Comparison of ENCODE assay signal across 9 mouse cellular contexts in the genomic region with DNA sequence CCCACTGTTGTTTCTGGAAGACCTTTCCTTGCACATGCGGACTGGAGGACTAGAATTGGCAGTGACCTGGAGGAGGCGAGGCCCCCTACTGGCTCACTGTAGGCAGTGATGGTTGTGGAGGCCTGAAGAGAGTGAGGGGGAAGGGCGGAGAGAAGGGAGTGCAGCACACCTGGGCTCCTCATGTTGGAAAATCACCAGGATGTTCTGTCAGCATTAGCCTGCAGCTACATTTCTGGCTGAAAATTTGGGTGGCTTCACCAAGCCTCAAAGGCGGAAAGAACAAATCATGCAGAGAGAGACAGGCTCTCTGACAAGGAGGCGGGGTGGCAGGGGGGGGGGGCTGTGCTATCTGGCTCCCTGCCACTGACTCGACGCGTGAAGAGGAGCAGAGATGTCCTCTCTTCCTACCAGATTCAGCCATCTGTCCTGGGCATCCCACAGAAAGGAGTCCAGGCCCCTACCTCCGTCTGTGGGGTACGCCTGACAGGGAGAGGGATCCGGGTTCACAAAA.
A peak's percentile ranks its signal among the peaks of the same experiment; 100 is the strongest.
DNase-seq lines count a peak whose midpoint lies in the region; ATAC-seq and TF ChIP-seq lines count a peak whose summit lies in the region.
"Had no signal": no experiment of that assay in that cellular context is flagged by ENCODE, and none has a peak within 500 bp of the region (broad histone marks: within the 10 kb centered on the region; RNA-seq: fewer than 3 reads in every experiment).

No protein-coding gene starts in this region.

- H3K4me1 ChIP-seq in E14TG2a.4 (replicated peaks; ENCODE audit: low read depth, low read length) = peaks cover 10% of the 10 kb centered on the region; the same call in 1 of the 2 replicates
- peaks cover 4% of the 10 kb centered on the region; the same call in 1 of the 2 replicates for H3K4me1 ChIP-seq in intestine, embryonic 15.5 days (replicated peaks)
- H3K4me1 ChIP-seq: megakaryocyte, embryonic 14.5 days had no signal

- no peaks in the 10 kb centered on the region for H3K27me3 ChIP-seq in E14TG2a.4 (ENCODE audit: insufficient read depth, low read length)
- no peaks in the 10 kb centered on the region for H3K27me3 ChIP-seq in intestine, embryonic 15.5 days (replicated peaks)
- H3K27me3 ChIP-seq in splenic B cell, adult 2 months (ENCODE audit: control insufficient read depth, insufficient read depth, low read length, poor library complexity, severe bottlenecking) = no peaks in the 10 kb centered on the region
- H3K27me3 ChIP-seq: megakaryocyte, embryonic 14.5 days had no signal

- H3K4me2 ChIP-seq in intestine, embryonic 15.5 days (replicated peaks) = 0 out of 2 replicates have a peak overlapping the region, but pooled peaks have one; percentile 27

- H3K36me3 ChIP-seq in E14TG2a.4 (ENCODE audit: insufficient read depth, low read length) = no peaks in the 10 kb centered on the region
- no peaks in the 10 kb centered on the region for H3K36me3 ChIP-seq in intestine, embryonic 15.5 days
- H3K36me3 ChIP-seq in splenic B cell, adult 2 months (ENCODE audit: control insufficient read depth, insufficient read depth, low read length, poor library complexity, severe bottlenecking) = no peaks in the 10 kb centered on the region

- TF ChIP-seq CTCF in E14TG2a.4 (conservative IDR thresholded peaks at IDR 0.05; ENCODE audit: low read length) = peak; percentile 25

- H3K9ac ChIP-seq in intestine, embryonic 15.5 days = no peak overlapping the region

- H3K27ac ChIP-seq in intestine, embryonic 15.5 days = peak overlapping the region; percentile 7; the same call in 1 of the 2 replicates

- ATAC-seq in intestine, embryonic 15.5 days = peak; percentile 61
- no peak for ATAC-seq in erythroid progenitor cell, adult 5-6 weeks (replicated peaks; ENCODE audit: low FRiP score, poor library complexity, severe bottlenecking)

- H3K9me3 ChIP-seq in E14TG2a.4 (ENCODE audit: low read length) = peaks cover 8% of the 10 kb centered on the region
- H3K9me3 ChIP-seq in intestine, embryonic 15.5 days = no peaks in the 10 kb centered on the region
- H3K9me3 ChIP-seq: megakaryocyte, embryonic 14.5 days had no signal

- WGBS in intestine, embryonic 15.5 days = 41% methylated on average over 11 of the region's 11 CpGs

- H3K4me3 ChIP-seq in E14TG2a.4 (replicated peaks; ENCODE audit: low read length) = no peak overlapping the region
- no peak overlapping the region for H3K4me3 ChIP-seq in intestine, embryonic 15.5 days (replicated peaks)
- H3K4me3 ChIP-seq: megakaryocyte, embryonic 14.5 days had no signal

- DNase-seq in kidney, postnatal 10 days = peak; percentile 37
- no peak for DNase-seq in kidney, adult 8-10 months
- peak; percentile 14 for DNase-seq in cerebellum, adult 9-11 months
- peak; percentile 1 for DNase-seq in splenic B cell, adult 2 months (ENCODE audit: low read depth, low spot score)
- DNase-seq in layer of hippocampus, adult 8-10 months (ENCODE audit: low spot score in 2 of 2) = no peak

Comparison
In these comparisons a context has a peak if more than half of its experiments do, and no peak if none do; other contexts are left out.
1. DNase-seq: peak in kidney, postnatal 10 days (single experiment), cerebellum, adult 9-11 months (single experiment) and splenic B cell, adult 2 months (single experiment); none in kidney, adult 8-10 months (0 of 2) and layer of hippocampus, adult 8-10 months (0 of 2).